Mouse (Mus musculus): ENCODE results near the gene Trmt1l.
A peak's percentile ranks its signal among the peaks of the same experiment; 100 is the strongest.
"Not testable (repeated sequence)": the region's sequence is repeated elsewhere in the genome, so short reads cannot be mapped to it uniquely, and the experiment has no call there.

The Trmt1l gene

GRCm38 (mm10) chr1:151428263-151429221 lies at the start of gene Trmt1l, which contains the start of gene Swt1:
Gene Trmt1l, plus strand, starts transcription at chr1:151428542.
Gene Swt1, minus strand, starts transcription at chr1:151428455.
- peak; percentile 99 for DNase-seq

- no peak for DNase-seq
Observed at GRCm38 (mm10) chr1:151390029-151390428, 38.3 kb upstream of the Trmt1l start.

GRCm38 (mm10) chr1:151409827-151410226 lies 18.5 kb upstream of the Trmt1l start:
- no peak for DNase-seq

- no peak for DNase-seq
Observed at GRCm38 (mm10) chr1:151422178-151422577, 6.2 kb upstream of the Trmt1l start.

- DNase-seq, result no peak
Observed at GRCm38 (mm10) chr1:151426947-151427600, 1.3 kb upstream of the Trmt1l start.

GRCm38 (mm10) chr1:151427888-151428262 lies 467 bp upstream of the Trmt1l start:
- no peak for DNase-seq

- no peak for DNase-seq
Observed at GRCm38 (mm10) chr1:151429316-151429715, 974 bp downstream of the Trmt1l start.

GRCm38 (mm10) chr1:151435431-151435830 lies 7.1 kb downstream of the Trmt1l start:
- DNase-seq, result no peak

- peak; percentile 28 to 30 for DNase-seq
Observed at GRCm38 (mm10) chr1:151449866-151450265, 21.5 kb downstream of the Trmt1l start.

- no peak for DNase-seq
Observed at GRCm38 (mm10) chr1:151450851-151451250, 22.5 kb downstream of the Trmt1l start.

- no peak for DNase-seq
Observed at GRCm38 (mm10) chr1:151451946-151452345, 23.6 kb downstream of the Trmt1l start.

- no peak for DNase-seq
Observed at GRCm38 (mm10) chr1:151457087-151457486, 28.7 kb downstream of the Trmt1l start.

- no peak for DNase-seq
Observed at GRCm38 (mm10) chr1:151461265-151461664, 32.9 kb downstream of the Trmt1l start.

- no peak for DNase-seq
Observed at GRCm38 (mm10) chr1:151464914-151465313, 36.6 kb downstream of the Trmt1l start.

- no peak for DNase-seq
Observed at GRCm38 (mm10) chr1:151466571-151466970, 38.2 kb downstream of the Trmt1l start.

- DNase-seq, result no peak
Observed at GRCm38 (mm10) chr1:151471429-151471828, 43.1 kb downstream of the Trmt1l start.

GRCm38 (mm10) chr1:151472386-151472785 lies 44.0 kb downstream of the Trmt1l start:
- DNase-seq, result not testable (repeated sequence)

- no peak for DNase-seq
Observed at GRCm38 (mm10) chr1:151482497-151482896, 54.2 kb downstream of the Trmt1l start.

GRCm38 (mm10) chr1:151483568-151483967 lies 55.2 kb downstream of the Trmt1l start:
- peak in 1 of 2 experiments; percentile 21 for DNase-seq

- no peak for DNase-seq
Observed at GRCm38 (mm10) chr1:151484754-151485153, 56.4 kb downstream of the Trmt1l start.

- DNase-seq, result no peak
Observed at GRCm38 (mm10) chr1:151489806-151490205, 61.5 kb downstream of the Trmt1l start.

- DNase-seq, result no peak
Observed at GRCm38 (mm10) chr1:151492419-151492818, 64.1 kb downstream of the Trmt1l start.

GRCm38 (mm10) chr1:151493826-151494225 lies 65.5 kb downstream of the Trmt1l start:
- DNase-seq, result no peak

- DNase-seq, result peak; percentile 10 to 38
Observed at GRCm38 (mm10) chr1:151494711-151495110, 66.4 kb downstream of the Trmt1l start.
